Mouse (Mus musculus) CD4-positive, CD25-positive, alpha-beta regulatory T cell, adult 4 months (primary cell): ENCODE results near the gene Fsd2. TPM values are rescaled to one million over a fixed set of nuclear protein-coding genes. Genes with fewer than 3 reads are reported as not detected.

Experiments
- ATAC-seq: one replicate; pipeline ENCODE4 v1.8.0; 2017
- polyA plus RNA-seq, 2 experiments: library from polyadenylated mRNA; unstranded; fragments of 100-300 nt; shearing (Covaris generic); gene quantifications; one replicate each; pipeline ENCODE4 v1.2.1; 2017

The Fsd2 gene
- polyA plus RNA-seq, 2 experiments from 2014 or later, result 5.3 to 6.4 TPM

GRCm38 (mm10) chr7:81541924-81542524 is 24.7 kb downstream of the Fsd2 start:
- no peak for ATAC-seq

DNA sequence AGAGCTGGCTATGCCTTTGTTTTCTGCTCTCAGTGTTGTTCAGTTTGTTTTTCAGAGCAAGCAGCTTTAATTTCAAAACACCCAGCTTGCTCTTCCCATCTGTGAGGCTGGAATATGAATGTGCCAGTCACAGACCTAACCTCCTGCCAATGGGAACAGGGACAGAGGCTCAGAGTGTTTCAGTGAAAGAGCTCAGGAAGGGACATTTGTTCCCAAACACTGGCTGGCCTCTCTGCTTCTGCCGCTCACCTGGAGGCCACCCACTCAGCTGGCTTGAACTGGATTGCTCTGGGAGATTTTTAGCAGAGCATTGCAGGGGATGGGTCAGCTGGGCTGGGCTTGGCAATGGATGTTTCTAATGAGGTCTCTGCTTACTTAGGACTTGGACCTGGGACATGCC is 25.7 kb downstream of the Fsd2 start:
- ATAC-seq, result no peak

DNA sequence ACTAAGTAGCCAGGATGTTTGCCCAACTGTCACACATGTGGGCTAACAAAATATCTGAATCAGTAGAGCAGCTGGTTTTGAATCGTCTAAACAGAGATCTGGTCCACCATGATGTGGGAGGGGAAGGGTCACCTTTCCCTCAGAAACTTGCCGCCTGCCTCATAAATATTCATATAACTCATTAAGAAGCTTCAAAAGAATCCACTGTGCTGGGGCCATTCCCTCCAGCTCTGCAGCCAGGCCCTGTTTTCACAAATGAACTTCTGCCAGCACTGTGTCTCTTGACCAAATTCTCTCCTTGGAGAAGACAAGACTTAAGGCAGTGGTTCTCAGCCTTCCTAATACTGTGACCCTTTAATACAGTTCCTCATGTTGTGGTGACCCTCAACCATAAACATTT is 27.2 kb downstream of the Fsd2 start:
- no peak for ATAC-seq

- ATAC-seq, result peak; percentile 81
These were observed 28.6 kb downstream of the Fsd2 start for GRCm38 (mm10) chr7:81538070-81538675.

DNA sequence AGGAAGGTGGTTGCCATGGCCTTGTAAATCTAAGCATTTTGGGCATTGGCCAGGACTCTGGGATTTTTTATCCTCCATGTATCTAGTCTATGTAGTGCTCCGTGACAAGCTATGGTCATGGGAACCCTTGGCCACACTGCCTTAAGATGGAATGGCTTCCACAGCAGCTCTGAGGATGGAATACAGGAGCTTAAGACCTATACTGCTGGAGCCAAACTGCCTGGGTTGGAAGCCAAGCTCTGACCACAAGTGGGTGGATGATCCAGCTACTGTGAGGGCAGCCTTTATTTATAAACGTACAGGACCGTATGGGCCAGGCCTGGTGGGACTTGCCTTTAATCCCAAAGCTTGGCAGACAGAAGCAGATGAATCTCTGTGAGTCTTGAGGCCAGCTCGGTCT is 30.3 kb downstream of the Fsd2 start:
- ATAC-seq, result no peak

DNA sequence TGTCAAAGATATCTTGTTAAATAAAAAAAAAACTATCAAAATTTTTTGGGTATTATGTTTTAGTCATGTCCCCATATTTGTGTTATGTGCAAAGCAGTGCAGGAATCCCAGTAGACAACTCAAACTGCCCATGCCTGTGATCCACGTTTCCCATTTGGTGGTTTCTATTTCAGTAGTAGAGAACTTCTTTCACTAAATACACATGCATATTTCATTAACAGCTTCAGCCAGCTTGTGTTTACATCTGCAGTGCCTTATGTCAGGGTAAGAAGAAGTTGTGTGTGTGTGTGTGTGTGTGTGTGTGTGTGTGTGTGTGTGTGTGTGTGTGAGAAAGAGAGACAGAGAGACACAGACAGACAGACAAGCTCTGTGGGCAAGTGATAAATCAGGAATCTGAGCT is 35.3 kb downstream of the Fsd2 start:
- ATAC-seq, result no peak

GRCm38 (mm10) chr7:81528918-81529317 is 37.8 kb downstream of the Fsd2 start:
- ATAC-seq, result no peak

GRCm38 (mm10) chr7:81523663-81524017 is 43.1 kb downstream of the Fsd2 start:
- peak; percentile 42 for ATAC-seq

DNA sequence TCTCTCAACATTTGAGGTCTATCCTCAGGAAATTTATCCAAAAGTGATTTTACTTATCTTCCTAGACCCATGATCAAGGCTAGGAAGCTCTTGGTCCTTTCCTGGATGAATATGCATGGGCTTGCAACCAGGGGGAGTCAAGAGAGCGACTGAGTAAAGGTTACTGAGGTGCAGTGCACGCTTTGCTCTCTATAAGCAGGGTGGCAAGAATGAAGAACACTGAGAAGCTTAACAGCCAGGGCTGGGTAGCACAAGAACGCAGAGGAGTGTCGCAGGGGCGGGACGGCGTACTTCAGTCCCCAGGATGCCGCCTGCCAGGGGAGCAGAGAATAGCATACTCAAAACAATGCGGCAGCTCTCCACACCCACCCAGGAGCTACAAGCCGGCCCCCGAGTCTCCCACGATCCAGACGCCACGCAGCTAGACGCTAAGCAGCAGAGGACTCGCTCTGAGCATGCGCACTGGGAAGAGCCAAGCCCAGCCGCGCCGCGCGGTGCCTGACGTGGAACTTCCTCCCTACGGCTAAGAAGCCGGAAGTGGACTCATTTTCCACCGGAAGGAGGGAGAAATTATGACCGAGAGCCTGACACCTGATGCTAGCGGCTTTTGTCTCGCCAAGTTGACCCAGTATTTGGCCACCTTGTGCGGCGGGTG is 43.6 kb downstream of the Fsd2 start:
- ATAC-seq, result peak; percentile 95

DNA sequence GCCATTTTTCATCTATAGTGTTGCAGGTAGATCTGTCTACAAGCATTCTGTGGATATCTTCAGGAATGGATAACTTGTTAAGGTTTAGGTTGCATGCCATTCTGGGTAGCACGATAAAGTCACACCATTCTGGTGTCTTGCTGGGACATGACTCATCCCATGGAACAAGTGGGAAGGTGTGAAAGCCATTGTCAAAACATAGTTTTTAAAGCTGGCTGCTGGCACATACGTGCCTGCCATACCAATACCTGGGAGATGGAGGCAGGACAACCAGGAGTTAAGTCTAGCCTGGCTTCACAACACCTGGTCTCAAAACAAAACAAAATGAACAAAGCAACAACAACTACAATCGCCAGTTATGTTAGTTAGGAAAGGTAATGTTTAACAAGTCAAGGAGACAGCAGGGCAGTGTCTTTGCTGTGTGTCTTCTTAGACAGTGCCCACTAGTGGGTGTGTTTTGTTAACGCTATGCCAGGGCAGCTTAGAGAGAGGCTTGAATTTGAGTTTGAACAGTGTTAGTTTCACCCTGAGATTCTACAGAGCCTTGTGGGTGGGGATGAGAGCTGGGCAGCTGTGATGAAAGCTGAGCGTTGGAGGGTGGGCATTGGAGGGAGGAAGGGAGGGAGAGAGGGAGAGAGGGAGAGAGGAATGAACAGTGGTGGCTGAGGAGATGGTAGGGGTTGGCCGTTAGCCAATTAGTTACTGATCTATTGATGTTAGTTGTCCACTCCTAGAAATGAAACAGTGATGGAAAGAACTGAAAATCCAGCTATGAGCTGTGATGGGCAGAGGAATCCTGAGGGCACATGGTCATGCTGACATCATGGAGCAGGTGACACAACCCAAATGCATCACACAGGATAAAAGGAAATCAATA is 50.4 kb downstream of the Fsd2 start:
- no peak for ATAC-seq

GRCm38 (mm10) chr7:81514906-81515590 is 51.7 kb downstream of the Fsd2 start:
- no peak for ATAC-seq

DNA sequence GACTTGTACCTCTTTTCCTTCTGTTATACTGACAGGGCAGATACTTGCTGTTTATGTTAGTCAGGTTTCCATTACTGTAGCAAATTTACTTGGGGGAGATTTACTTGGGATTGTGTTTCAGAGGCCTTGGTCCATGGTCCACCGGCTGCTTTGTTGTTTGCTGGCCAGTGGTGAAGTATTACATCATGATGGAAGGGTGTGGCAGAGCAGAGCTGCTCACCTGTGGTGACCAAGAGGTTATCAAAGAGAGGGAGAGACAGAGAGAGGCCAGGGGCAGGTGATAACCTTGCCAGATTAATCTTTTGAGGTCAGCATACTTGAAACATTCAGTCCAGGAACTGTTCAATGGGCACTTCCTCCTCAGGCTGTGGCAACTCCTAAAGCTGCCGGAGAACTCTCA is 65.7 kb downstream of the Fsd2 start:
- no peak for ATAC-seq

DNA sequence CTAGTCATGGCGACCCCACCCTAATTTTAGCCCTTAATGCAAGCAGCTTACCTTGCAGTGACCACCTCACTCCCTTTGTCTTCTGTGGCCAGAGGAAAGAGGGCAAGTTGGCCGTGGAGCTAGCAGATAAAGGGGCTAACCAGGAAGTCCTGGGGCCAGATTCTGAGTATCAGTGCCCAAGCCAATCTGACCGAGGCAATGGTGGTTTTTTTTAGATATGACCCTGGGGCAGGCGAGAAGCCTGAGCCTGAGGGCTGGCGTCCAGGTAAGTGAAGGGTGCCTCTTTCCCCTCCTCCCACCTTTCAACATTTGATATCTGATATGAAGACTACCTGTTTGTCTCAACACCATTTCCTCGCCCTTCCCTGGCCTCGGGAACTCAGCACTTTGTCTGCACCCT is 68.6 kb downstream of the Fsd2 start, which contains the start of gene BC048679:
TSS of gene BC048679 (minus strand) at position 101 of the 400 bp plus-strand sequence.
- no peak for ATAC-seq

- ATAC-seq, result no peak
These were observed 69.6 kb downstream of the Fsd2 start for GRCm38 (mm10) chr7:81497171-81497570.

- no peak for ATAC-seq
These were observed 73.3 kb downstream of the Fsd2 start, which contains the start of gene Ap3b2 for GRCm38 (mm10) chr7:81493331-81494021. TSS of gene Ap3b2 (minus strand) at chr7:81493925.

GRCm38 (mm10) chr7:81492628-81493027 is 74.1 kb downstream of the Fsd2 start:
- no peak for ATAC-seq

DNA sequence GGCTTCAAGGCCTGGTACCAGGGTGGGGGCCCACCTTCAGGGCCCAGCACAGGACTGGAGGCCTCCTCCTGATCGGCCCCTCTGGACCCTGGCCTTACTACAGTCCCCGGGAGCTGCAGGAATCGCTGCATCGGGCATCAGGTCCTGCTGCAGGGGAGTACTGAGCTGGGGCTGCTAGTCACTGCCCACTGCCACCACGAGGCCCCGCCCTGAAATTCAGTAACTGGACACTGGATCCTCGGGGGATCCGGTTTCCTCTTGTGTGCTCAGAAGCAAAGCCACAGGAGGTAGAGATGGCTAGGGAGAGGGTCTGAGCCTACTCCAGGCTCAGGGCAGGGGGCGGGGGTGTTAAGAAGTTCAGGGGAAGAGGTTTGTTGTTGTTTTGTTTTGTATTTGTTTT is 77.1 kb downstream of the Fsd2 start:
- no peak for ATAC-seq
